Mouse (Mus musculus): ENCODE data around the gene Calr4. TPM values are rescaled to one million over a fixed set of nuclear protein-coding genes. Genes with fewer than 3 reads are reported as not detected.

The Calr4 gene
- polyA plus RNA-seq (2012; rRNA removed; ENCODE audit: low replicate concordance): 0.13 TPM in 1 of 2 replicates, not detected in the other

DNA sequence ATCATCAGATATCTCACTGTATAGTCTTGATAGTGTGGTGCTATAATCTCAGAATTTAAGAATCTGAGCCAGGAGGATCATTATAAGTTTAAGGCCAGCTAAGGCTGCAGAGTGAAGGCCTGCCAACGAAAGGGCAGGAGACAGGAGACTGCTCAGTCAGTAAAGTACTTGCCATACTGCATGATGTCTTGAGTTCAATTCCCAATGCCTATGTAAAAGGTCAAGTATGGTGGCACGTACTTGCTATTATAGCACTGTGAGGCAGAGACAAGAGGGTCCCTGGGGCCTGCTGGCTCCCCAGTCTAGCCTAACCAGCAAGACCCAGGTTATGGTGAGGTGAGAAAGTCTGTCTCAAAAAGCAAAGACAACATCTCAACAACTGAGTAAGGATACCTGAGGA is at the start of gene Calr4:
TSS of gene Calr4 (plus strand) at position 301 of the 400 bp plus-strand sequence.

DNA sequence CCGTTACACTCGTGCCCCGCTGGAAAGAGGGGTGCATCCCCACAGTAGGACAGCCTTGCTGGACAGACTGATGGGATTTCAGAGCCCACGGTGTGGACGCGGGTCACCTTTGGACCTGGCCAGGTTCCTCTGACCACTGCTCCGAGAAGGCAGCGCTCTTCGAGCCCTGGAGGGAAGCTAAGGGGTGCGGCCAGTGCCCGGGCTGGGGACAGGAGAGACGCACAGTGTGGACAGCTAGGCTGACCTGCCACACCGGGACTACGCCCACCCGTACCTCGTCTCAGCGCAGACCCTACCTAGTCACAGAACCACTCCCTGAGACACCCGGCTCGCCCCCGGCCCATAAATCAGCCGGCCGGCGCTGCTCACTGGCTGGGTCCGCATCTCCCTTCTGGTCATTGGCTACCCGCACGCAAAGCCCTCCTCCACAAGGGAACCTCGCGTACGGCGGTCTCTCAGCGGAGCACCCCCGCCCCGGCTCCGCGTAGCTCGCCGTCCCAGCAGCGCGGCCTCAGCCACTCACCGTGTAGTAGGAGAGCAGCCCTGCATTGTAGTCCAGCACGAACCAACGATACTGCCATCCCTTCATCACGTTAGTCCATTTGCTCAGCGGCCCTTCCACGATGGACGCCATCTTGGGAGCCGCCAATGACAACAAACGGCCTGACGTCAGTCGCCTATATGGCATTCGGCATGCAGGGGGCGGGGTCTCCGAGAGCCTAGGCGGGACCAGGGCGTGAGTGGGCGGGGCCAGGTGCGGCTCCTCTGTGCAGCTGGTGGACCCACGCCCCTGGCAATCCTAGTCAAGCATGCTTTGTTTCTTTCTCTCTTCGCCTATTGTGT is 32.5 kb upstream of the Calr4 start, which contains the start of gene Osbpl9:
TSS of gene Osbpl9 (minus strand) at position 691 of the 843 bp plus-strand sequence.

GRCm38 (mm10) chr4:109279689-109280458 is 45.6 kb downstream of the Calr4 start, which contains the start of gene Eps15:
TSS of gene Eps15 (plus strand) at chr4:109280268.

Other genes with a start within 250 kb of the Calr4 start
- gene Nrd1, start 233.8 kb upstream of the Calr4 start, polyA plus RNA-seq (2012; rRNA removed; ENCODE audit: low replicate concordance): 41.9 and 45.2 TPM in 2 replicates
- 127 and 169 TPM in 2 replicates for gene Osbpl9, start 32.2 kb upstream of the Calr4 start, polyA plus RNA-seq (2012; rRNA removed; ENCODE audit: low replicate concordance)
- 17.3 and 20.7 TPM in 2 replicates for gene Eps15, start 45.8 kb downstream of the Calr4 start, polyA plus RNA-seq (2012; rRNA removed; ENCODE audit: low replicate concordance)
- gene Ttc39a, start 172.1 kb downstream of the Calr4 start, polyA plus RNA-seq (2012; rRNA removed; ENCODE audit: low replicate concordance): 0.46 and 9.5 TPM in 2 replicates

Data from subcutaneous adipose tissue, adult 2 months (tissue).